Mouse (Mus musculus): ENCODE measurements around the gene Tns1. TPM values are rescaled to one million over a fixed set of nuclear protein-coding genes. Genes with fewer than 3 reads are reported as not detected.

Tns1 gene
- polyA plus RNA-seq, 1 experiment from 2014 or later: 65.4 TPM

- Histone ChIP-seq H3K4me3 (replicated peaks; ENCODE audit: low read depth, low read length) (no peak overlapping the region), H3K36me3 (ENCODE audit: insufficient read depth, low read length) (peaks cover 65% of the 10 kb centered on the region), H3K9ac (ENCODE audit: low read depth, low read length) (no peak overlapping the region), H3K9me3 (replicated peaks; ENCODE audit: low read length) (no peaks in the 10 kb centered on the region), H3K4me1 (replicated peaks; ENCODE audit: insufficient read depth, low read length) (peaks cover 11% of the 10 kb centered on the region), H3K4me2 (ENCODE audit: low read length) (no peak overlapping the region), H3K27me3 (ENCODE audit: insufficient read depth, low read length) (no peaks in the 10 kb centered on the region), H3K27ac (no peak overlapping the region)
- no peak for ATAC-seq (replicated peaks; ENCODE audit: low FRiP score, low read depth)
- no peak for TF ChIP-seq CTCF (IDR thresholded peaks at IDR 0.05; ENCODE audit: low read depth)
- DNase-seq (ENCODE audit: low spot score): no peak
- WGBS: 56% methylated on average over 7 of the region's 7 CpGs
Observed at GRCm38 (mm10) chr1:73993901-73994426, 130.3 kb downstream of the Tns1 start.

GRCm38 (mm10) chr1:73993279-73993678 is 131.0 kb downstream of the Tns1 start:
- no peak for ATAC-seq (replicated peaks; ENCODE audit: low FRiP score, low read depth)
- Histone ChIP-seq H3K4me1 (replicated peaks; ENCODE audit: insufficient read depth, low read length) (peaks cover 4% of the 10 kb centered on the region), H3K27me3 (ENCODE audit: insufficient read depth, low read length) (no peaks in the 10 kb centered on the region), H3K36me3 (ENCODE audit: insufficient read depth, low read length) (peaks cover 70% of the 10 kb centered on the region), H3K4me3 (replicated peaks; ENCODE audit: low read depth, low read length) (no peak overlapping the region), H3K4me2 (ENCODE audit: low read length) (no peak overlapping the region), H3K9me3 (replicated peaks; ENCODE audit: low read length) (no peaks in the 10 kb centered on the region), H3K27ac (no peak overlapping the region), H3K9ac (ENCODE audit: low read depth, low read length) (no peak overlapping the region)
- 82% methylated on average over 7 of the region's 7 CpGs for WGBS
- TF ChIP-seq CTCF (IDR thresholded peaks at IDR 0.05; ENCODE audit: low read depth): no peak
- no peak for DNase-seq (ENCODE audit: low spot score)

- Histone ChIP-seq H3K4me3 (replicated peaks; ENCODE audit: low read depth, low read length) (no peak overlapping the region), H3K27me3 (ENCODE audit: insufficient read depth, low read length) (no peaks in the 10 kb centered on the region), H3K9me3 (replicated peaks; ENCODE audit: low read length) (no peaks in the 10 kb centered on the region), H3K4me2 (ENCODE audit: low read length) (no peak overlapping the region), H3K36me3 (ENCODE audit: insufficient read depth, low read length) (peaks cover 73% of the 10 kb centered on the region), H3K27ac (no peak overlapping the region; the same call in 1 of the 2 replicates), H3K9ac (ENCODE audit: low read depth, low read length) (no peak overlapping the region), H3K4me1 (replicated peaks; ENCODE audit: insufficient read depth, low read length) (no peaks in the 10 kb centered on the region)
- 53% methylated on average over 5 of the region's 5 CpGs for WGBS
- DNase-seq (ENCODE audit: low spot score) (no peak), ATAC-seq (replicated peaks; ENCODE audit: low FRiP score, low read depth) (no peak)
- no peak for TF ChIP-seq CTCF (IDR thresholded peaks at IDR 0.05; ENCODE audit: low read depth)
Observed at GRCm38 (mm10) chr1:73992201-73992938, 131.9 kb downstream of the Tns1 start.

- no peaks in the 10 kb centered on the region for H3K9me3 ChIP-seq (replicated peaks; ENCODE audit: low read length)
- no peak for DNase-seq (ENCODE audit: low spot score)
- no peaks in the 10 kb centered on the region for H3K27me3 ChIP-seq (ENCODE audit: insufficient read depth, low read length)
- H3K4me3 ChIP-seq (replicated peaks; ENCODE audit: low read depth, low read length): no peak overlapping the region
- 77% methylated on average over 7 of the region's 7 CpGs for WGBS
- no peak for ATAC-seq (replicated peaks; ENCODE audit: low FRiP score, low read depth)
- H3K9ac ChIP-seq (ENCODE audit: low read depth, low read length): no peak overlapping the region
- no peaks in the 10 kb centered on the region for H3K4me1 ChIP-seq (replicated peaks; ENCODE audit: insufficient read depth, low read length)
- peaks cover 67% of the 10 kb centered on the region for H3K36me3 ChIP-seq (ENCODE audit: insufficient read depth, low read length)
- H3K27ac ChIP-seq: no peak overlapping the region
- no peak overlapping the region for H3K4me2 ChIP-seq (ENCODE audit: low read length)
- no peak for TF ChIP-seq CTCF (IDR thresholded peaks at IDR 0.05; ENCODE audit: low read depth)
Observed at GRCm38 (mm10) chr1:73991226-73991625, 133.0 kb downstream of the Tns1 start.

- WGBS: 82% methylated on average over 3 of the region's 3 CpGs
- no peaks in the 10 kb centered on the region for H3K27me3 ChIP-seq (ENCODE audit: insufficient read depth, low read length)
- no peak overlapping the region for H3K4me2 ChIP-seq (ENCODE audit: low read length)
- no peaks in the 10 kb centered on the region for H3K9me3 ChIP-seq (replicated peaks; ENCODE audit: low read length)
- no peak for TF ChIP-seq CTCF (IDR thresholded peaks at IDR 0.05; ENCODE audit: low read depth)
- no peaks in the 10 kb centered on the region for H3K4me1 ChIP-seq (replicated peaks; ENCODE audit: insufficient read depth, low read length)
- DNase-seq (ENCODE audit: low spot score): no peak
- peaks cover 70% of the 10 kb centered on the region for H3K36me3 ChIP-seq (ENCODE audit: insufficient read depth, low read length)
- no peak overlapping the region for H3K4me3 ChIP-seq (replicated peaks; ENCODE audit: low read depth, low read length)
- no peak for ATAC-seq (replicated peaks; ENCODE audit: low FRiP score, low read depth)
- no peak overlapping the region for H3K9ac ChIP-seq (ENCODE audit: low read depth, low read length)
- H3K27ac ChIP-seq: no peak overlapping the region
Observed at GRCm38 (mm10) chr1:73990024-73990423, 134.2 kb downstream of the Tns1 start.

- H3K9me3 ChIP-seq (replicated peaks; ENCODE audit: low read length): no peaks in the 10 kb centered on the region
- H3K9ac ChIP-seq (ENCODE audit: low read depth, low read length): no peak overlapping the region
- H3K27ac ChIP-seq: peak overlapping the region; percentile 19; the same call in 1 of the 2 replicates
- H3K36me3 ChIP-seq (ENCODE audit: insufficient read depth, low read length): peaks cover 72% of the 10 kb centered on the region
- DNase-seq (ENCODE audit: low spot score) (peak; percentile 54), ATAC-seq (replicated peaks; ENCODE audit: low FRiP score, low read depth) (no peak)
- H3K27me3 ChIP-seq (ENCODE audit: insufficient read depth, low read length): no peaks in the 10 kb centered on the region
- WGBS: 54% methylated on average over 6 of the region's 9 CpGs
- H3K4me2 ChIP-seq (ENCODE audit: low read length): no peak overlapping the region
- H3K4me3 ChIP-seq (replicated peaks; ENCODE audit: low read depth, low read length): no peak overlapping the region
- no peaks in the 10 kb centered on the region for H3K4me1 ChIP-seq (replicated peaks; ENCODE audit: insufficient read depth, low read length)
- TF ChIP-seq CTCF (IDR thresholded peaks at IDR 0.05; ENCODE audit: low read depth): no peak
Observed at GRCm38 (mm10) chr1:73987705-73988201, 136.5 kb downstream of the Tns1 start.

Measured in kidney, postnatal 0 days (tissue).